Mouse (Mus musculus): Measurements from ENCODE around the gene Prkch.

DNA sequence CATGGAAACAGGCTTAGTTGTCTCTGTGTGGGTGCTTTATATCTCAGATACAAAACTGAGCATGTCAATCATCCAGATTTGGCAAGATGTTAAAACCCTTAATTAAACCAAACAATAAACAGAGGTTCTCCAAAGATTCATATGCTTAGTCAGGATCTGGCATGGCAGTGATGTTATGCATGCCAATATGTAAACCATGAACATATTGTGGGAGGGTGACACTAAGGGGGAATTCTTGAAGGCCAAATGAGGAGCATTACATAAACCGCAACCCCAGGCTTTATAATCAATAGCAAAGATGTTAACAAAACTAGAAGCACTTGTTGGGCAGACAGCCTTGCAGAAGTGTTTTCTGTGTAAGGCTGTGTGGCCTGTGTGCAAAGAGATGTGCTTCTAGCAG is 186.2 kb downstream of the Prkch start:
- TF ChIP-seq CTCF (IDR thresholded peaks at IDR 0.05; ENCODE audit: borderline replicate concordance, extremely low read depth, insufficient read depth, insufficient read length) (no peak), POLR2A (IDR thresholded peaks at IDR 0.05; ENCODE audit: borderline replicate concordance, extremely low read depth, insufficient read depth, insufficient read length, poor library complexity, severe bottlenecking) (no peak)

All from brain, embryonic 14.5 days (tissue).